Mouse (Mus musculus) megakaryocyte-erythroid progenitor cell, adult 5 weeks (primary cell): ENCODE data around the gene Ddx42. TPM values are rescaled to one million over a fixed set of nuclear protein-coding genes. Genes with fewer than 3 reads are reported as not detected.

Experiments used
- polyA plus RNA-seq: library from polyadenylated mRNA; stranded (reverse); fragments of >175 nt; gene quantifications from 2 replicates; pipeline ENCODE4 v1.2.3, GENCODE M21; 2012

Gene Ddx42
- polyA plus RNA-seq = 27.1 and 41.4 TPM in 2 replicates

DNA sequence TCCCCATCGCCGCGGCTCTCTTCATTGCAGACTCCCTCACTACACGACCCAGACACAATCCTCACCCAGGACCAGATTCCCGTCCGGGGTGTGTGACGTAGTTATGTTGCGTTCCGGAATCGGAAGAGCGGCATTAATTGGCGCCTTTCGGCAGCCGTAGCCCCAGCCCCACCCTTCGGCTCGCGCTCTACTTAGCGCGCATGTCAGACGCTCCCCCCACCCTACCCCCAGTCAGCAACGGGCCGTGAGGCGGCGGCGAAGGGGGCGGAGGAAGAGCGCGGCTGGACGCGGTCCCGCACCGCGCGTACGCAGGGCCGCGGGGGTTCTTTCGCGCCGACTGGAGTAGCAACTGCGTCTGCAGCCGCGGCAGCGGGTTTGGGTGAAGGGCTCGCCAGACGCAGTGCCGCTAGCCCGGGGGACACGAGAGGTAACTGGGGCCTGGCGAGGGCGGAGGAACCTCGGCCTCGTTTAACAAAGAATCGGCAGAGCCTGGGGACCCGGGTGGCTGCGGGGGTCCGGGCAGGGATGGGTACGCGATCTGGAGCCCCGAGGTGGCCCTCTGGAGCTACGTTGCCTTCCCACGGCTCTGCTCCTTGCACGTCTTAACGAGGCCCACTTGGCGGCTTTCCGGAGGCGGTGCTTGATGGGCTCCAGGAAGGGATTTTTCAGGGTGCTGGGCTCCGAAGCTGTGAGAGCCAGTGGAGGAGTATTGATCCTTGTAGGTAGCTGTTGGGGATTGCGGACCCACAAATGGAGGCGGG, at the start of gene Ddx42:
Ddx42 (plus strand) TSS at position 197 of the 761 bp plus-strand sequence.

GRCm38 (mm10) chr11:106202123-106202465, 14.6 kb upstream of the Ddx42 start, which contains the start of gene Strada:
Gene Strada, minus strand, starts transcription at chr11:106202168.

DNA sequence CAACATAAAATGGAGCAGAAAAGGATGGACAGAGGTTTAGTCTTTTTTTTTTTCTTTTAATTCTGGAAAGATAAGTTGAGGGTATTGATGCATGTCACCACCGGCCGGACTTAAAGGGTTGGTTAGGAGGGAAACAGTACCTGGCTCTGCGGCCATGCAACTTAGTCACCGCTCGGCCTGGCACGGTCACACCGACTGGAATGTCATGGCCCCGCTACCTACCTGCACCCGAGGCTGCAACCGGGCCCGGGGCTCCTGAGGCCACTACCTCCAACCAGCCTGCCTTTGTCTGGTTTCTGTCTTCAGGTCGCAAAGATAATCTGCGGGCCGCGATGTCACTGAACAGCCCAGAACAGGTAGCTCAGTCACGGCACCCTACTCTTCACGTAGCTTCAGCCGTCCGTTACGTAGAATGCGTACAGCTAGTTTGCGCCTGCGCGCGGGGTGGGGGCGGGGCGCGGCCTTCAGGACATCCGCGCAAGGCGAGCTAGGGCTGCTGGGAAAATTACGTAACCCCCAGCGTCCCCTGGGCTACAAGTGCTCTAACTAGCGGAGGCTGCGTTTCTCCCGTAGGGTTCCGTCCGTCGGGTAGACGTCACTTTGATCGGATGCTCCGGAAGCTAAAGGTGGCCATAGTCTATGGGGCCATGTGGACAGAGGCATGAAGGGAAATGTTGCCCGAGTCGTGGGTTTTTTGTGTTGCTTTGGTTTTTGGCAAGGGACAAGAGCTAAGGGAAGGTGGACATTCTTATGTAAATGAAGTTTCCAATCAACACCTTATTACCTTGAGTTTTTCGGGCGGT, 598 bp upstream of the Ddx42 start, which contains the start of gene Ccdc47:
Ccdc47 (minus strand) TSS at position 418 of the 803 bp plus-strand sequence.

DNA sequence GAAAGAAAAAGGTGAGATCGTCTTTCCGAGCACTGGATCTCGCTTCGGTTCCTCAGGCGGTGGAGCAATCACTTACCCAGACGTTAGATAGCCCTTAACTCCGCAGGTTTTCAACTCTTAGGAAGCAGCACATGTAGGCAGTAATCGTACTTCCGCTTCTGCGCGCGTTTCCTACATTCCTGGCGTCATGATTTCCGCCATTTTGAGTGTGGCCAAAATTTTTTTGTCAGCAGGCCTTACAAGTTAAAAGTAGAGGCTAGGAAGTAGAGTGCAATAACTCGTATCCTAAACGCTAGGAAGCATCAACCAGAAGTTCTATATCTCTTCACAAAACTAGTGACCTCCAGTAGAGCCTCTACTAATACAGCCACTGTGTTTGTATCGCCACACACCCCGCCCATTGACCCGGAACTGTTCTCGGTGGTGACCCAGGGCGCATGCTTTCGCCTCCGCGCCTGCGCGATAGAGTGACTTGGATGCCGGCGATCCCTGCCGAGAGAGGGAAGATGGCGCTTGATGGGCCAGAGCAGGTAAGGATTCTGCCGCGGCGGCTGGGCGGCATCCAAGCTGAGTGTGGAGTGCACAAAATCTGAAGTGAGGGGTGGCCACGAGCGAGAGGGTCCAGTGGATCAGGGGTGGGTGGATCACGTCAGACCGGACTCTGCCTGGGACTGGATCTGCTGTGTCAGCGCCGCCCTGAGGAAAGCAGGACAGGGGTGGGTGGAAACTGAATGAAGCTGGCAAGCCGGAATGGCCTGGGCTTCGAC, 39.1 kb downstream of the Ddx42 start, which contains the start of the genes Ftsj3 and Psmc5:
Ftsj3 (minus strand) TSS at position 395 of the 767 bp plus-strand sequence.
Psmc5 (plus strand) TSS at position 470 of the 767 bp plus-strand sequence.

GRCm38 (mm10) chr11:106272644-106273310, 56.1 kb downstream of the Ddx42 start, which contains the start of gene Smarcd2:
Gene Smarcd2, minus strand, starts transcription at chr11:106272972.

DNA sequence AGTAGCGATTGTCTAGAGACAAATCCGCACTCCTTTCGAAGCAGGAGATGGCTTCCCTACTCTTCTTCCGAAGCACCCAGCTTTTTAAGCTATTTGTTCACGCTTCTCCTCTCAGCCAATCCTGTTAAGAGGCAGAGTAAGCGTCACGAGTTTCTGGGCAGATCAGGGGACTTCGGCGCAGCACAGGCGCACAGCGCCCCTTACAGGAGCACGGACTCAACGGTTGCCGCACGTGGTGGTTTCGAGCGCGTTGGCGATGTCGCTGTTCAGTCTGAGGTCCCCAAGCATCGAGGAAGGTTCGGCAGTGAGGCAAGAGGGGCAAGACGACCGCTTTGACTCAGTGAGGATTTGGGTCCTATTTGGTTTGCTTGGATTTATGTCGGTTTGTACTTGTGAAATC, 59.7 kb downstream of the Ddx42 start, which contains the start of gene Tcam1:
Tcam1 (plus strand) TSS at position 219 of the 400 bp plus-strand sequence.

Other genes starting within 250 kb of the Ddx42 start
- gene Ace, start 249.0 kb upstream of the Ddx42 start, polyA plus RNA-seq = 0.17 and 0.53 TPM in 2 replicates
- gene Ace3, start 222.3 kb upstream of the Ddx42 start, polyA plus RNA-seq = not detected in 2 replicates
- 0.03 TPM in 1 of 2 replicates, not detected in the other for gene Kcnh6, start 208.8 kb upstream of the Ddx42 start, polyA plus RNA-seq
- gene Dcaf7, start 180.1 kb upstream of the Ddx42 start, polyA plus RNA-seq = 14.7 and 14.9 TPM in 2 replicates
- 6.6 and 7.2 TPM in 2 replicates for gene Taco1, start 150.9 kb upstream of the Ddx42 start, polyA plus RNA-seq
- 9.2 and 9.4 TPM in 2 replicates for gene Map3k3, start 132.3 kb upstream of the Ddx42 start, polyA plus RNA-seq
- 0.62 TPM in 1 of 2 replicates, not detected in the other for gene Gm10840, start 56.1 kb upstream of the Ddx42 start, polyA plus RNA-seq
- gene Limd2, start 56.1 kb upstream of the Ddx42 start, polyA plus RNA-seq = 189 and 236 TPM in 2 replicates
- 42.4 and 43.4 TPM in 2 replicates for gene Strada, start 14.8 kb upstream of the Ddx42 start, polyA plus RNA-seq
- 3.2 and 4.1 TPM in 2 replicates for gene Ccdc47, start 582 bp upstream of the Ddx42 start, polyA plus RNA-seq
- 12.7 and 18.5 TPM in 2 replicates for gene Ftsj3, start 39.2 kb downstream of the Ddx42 start, polyA plus RNA-seq
- gene Psmc5, start 39.2 kb downstream of the Ddx42 start, polyA plus RNA-seq = 51.2 and 64.3 TPM in 2 replicates
- 138 and 142 TPM in 2 replicates for gene Smarcd2, start 56.0 kb downstream of the Ddx42 start, polyA plus RNA-seq
- gene Tcam1, start 59.7 kb downstream of the Ddx42 start, polyA plus RNA-seq = 0.21 and 0.33 TPM in 2 replicates
- not detected in 2 replicates for gene Gh, start 84.9 kb downstream of the Ddx42 start, polyA plus RNA-seq
- 6.0 and 10.1 TPM in 2 replicates for gene Cd79b, start 97.8 kb downstream of the Ddx42 start, polyA plus RNA-seq
- 0.07 and 0.17 TPM in 2 replicates for gene Scn4a, start 136.4 kb downstream of the Ddx42 start, polyA plus RNA-seq
- 0.10 and 0.23 TPM in 2 replicates for gene Prr29, start 148.5 kb downstream of the Ddx42 start, polyA plus RNA-seq
- gene Icam2, start 171.1 kb downstream of the Ddx42 start, polyA plus RNA-seq = 42.6 and 44.4 TPM in 2 replicates